Mouse (Mus musculus): ENCODE data around the gene Rbms1. TPM values are rescaled to one million over a fixed set of nuclear protein-coding genes. Genes with fewer than 3 reads are reported as not detected.

Gene Rbms1
- 117 and 121 TPM in 2 replicates for polyA plus RNA-seq (2016; fragmentation: Nextera tagmentation; extraction: Ambion mirVana)

GRCm38 (mm10) chr2:60962671-60963421, at the start of gene Rbms1:
Rbms1 (minus strand) TSS chr2:60963192.
- H3K4me1 ChIP-seq, result peaks cover 24% of the 10 kb centered on the region
- peak within 1 kb of the TSS; percentile 90 for H3K9ac ChIP-seq
- peak; percentile 79 for ATAC-seq (ENCODE audit: insufficient number of reproducible peaks, insufficient read depth, low FRiP score, low TSS enrichment)
- H3K36me3 ChIP-seq, result no peaks in the 10 kb centered on the region
- peak within 1 kb of the TSS; percentile 64 for H3K4me2 ChIP-seq (replicated peaks)
- H3K27me3 ChIP-seq, result no peaks in the 10 kb centered on the region
- peak within 1 kb of the TSS; percentile 98 for H3K27ac ChIP-seq
- peak within 1 kb of the TSS; percentile 81 for H3K4me3 ChIP-seq
- under 1% methylated on average over 46 of the region's 51 CpGs for WGBS
- no peaks in the 10 kb centered on the region for H3K9me3 ChIP-seq

DNA sequence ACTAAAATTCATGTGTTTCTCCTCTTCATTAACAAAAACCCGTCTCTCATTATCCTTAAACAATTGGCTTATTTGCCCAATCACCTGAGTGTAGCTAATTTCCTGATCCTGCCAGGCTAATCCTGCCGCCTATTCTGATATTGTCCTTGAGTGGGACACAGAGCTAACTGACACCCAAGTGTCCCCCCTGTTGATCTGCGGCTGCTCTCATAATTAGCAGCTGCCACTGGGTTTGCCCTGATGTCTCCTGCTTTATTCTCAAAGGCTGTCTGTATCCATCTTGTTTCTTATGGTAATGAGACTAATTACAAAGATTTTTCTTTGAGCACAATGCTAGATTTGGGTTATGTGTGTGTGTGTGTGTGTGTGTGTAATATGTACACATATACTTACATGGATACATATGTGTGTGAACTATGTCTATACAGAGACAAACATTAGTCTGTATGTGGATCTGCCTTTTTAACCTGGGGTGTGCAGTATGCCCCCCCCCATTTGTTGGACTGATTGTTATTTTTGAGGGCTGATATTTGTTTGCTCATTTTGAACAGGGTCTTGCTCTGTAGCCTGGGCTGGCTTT, 49.3 kb upstream of the Rbms1 start:
- no peak for ATAC-seq (ENCODE audit: insufficient number of reproducible peaks, insufficient read depth, low FRiP score, low TSS enrichment)
- Histone ChIP-seq H3K9me3 (no peaks in the 10 kb centered on the region), H3K4me2 (replicated peaks) (no peak overlapping the region), H3K4me3 (no peak overlapping the region), H3K36me3 (no peaks in the 10 kb centered on the region), H3K4me1 (no peaks in the 10 kb centered on the region), H3K27me3 (no peaks in the 10 kb centered on the region), H3K9ac (no peak overlapping the region), H3K27ac (no peak overlapping the region)
- 52% methylated on average over 3 of the region's 3 CpGs for WGBS

DNA sequence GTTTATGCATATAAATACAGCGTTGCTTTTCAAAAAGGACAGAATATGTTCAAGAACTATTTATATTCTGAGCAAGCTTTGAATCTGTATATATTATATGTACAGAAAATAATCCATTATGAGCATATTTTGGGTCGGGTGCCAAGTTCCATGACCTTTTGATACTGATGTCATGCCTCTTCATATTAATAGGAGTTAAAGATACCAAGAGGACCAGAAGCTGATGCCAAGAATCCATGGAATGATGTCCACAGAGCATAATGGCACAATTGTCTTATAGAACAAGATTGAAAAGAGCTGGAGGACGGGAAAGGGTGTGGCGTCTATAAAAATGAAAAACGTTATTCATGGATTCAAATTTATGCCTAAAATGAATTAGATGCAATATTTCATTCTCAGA, 23.3 kb upstream of the Rbms1 start:
- 76% methylated on average over 5 of the region's 5 CpGs for WGBS
- no peak overlapping the region for H3K9ac ChIP-seq
- ATAC-seq (ENCODE audit: insufficient number of reproducible peaks, insufficient read depth, low FRiP score, low TSS enrichment), result no peak
- no peaks in the 10 kb centered on the region for H3K36me3 ChIP-seq
- H3K4me2 ChIP-seq (replicated peaks), result no peak overlapping the region
- H3K4me3 ChIP-seq, result no peak overlapping the region
- no peaks in the 10 kb centered on the region for H3K27me3 ChIP-seq
- H3K9me3 ChIP-seq, result no peaks in the 10 kb centered on the region
- H3K4me1 ChIP-seq, result no peaks in the 10 kb centered on the region
- H3K27ac ChIP-seq, result no peak overlapping the region

- 52% methylated on average over 4 of the region's 4 CpGs for WGBS
- H3K4me3 ChIP-seq, result no peak overlapping the region
- H3K9me3 ChIP-seq, result no peaks in the 10 kb centered on the region
- no peaks in the 10 kb centered on the region for H3K27me3 ChIP-seq
- no peak overlapping the region for H3K9ac ChIP-seq
- no peak overlapping the region for H3K27ac ChIP-seq
- no peak for ATAC-seq (ENCODE audit: insufficient number of reproducible peaks, insufficient read depth, low FRiP score, low TSS enrichment)
- no peak overlapping the region for H3K4me2 ChIP-seq (replicated peaks)
- H3K4me1 ChIP-seq, result peaks cover 3% of the 10 kb centered on the region; the same call in 1 of the 2 replicates
- no peaks in the 10 kb centered on the region for H3K36me3 ChIP-seq
Measured at GRCm38 (mm10) chr2:60978538-60979313, 15.7 kb upstream of the Rbms1 start.

DNA sequence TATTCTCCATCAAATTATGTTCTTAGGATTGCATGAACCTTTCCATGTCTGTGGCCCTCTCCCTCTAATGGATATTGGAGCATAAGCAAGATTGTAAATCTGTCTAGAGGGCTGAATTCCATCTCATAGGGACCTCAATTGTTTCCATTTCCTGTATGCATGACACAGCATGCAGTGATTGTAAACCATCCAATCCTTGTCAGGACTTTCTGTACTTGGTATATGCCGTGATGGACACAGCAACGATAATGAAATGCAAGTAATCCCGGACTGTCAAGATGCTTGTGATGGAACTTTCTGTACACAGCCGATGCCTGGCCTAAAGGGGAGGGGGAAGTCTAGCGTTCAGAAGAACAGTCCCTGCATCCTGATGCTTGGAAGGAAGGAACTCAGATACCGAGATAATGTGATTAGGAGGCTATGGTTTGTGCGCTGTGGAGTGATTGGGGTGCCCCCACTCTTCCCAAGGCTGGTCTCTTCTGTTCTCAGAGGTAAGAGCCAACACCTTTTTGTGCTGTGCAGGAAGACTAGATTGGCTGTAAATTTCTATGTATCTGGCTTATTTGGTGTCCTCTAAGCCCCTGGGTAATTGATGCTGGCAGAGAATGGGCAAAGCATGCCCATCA, 9.3 kb upstream of the Rbms1 start:
- ATAC-seq (ENCODE audit: insufficient number of reproducible peaks, insufficient read depth, low FRiP score, low TSS enrichment), result no peak
- H3K36me3 ChIP-seq, result no peaks in the 10 kb centered on the region

GRCm38 (mm10) chr2:60963616-60964015, 624 bp upstream of the Rbms1 start:
- Histone ChIP-seq H3K27ac (peak overlapping the region; percentile 98), H3K36me3 (no peaks in the 10 kb centered on the region)
- WGBS, result 9% methylated on average over 5 of the region's 5 CpGs

More for the DNA sequence above, 9.3 kb upstream of the Rbms1 start:
- Histone ChIP-seq H3K27me3 (no peaks in the 10 kb centered on the region), H3K9ac (no peak overlapping the region), H3K4me2 (replicated peaks) (no peak overlapping the region), H3K4me1 (no peaks in the 10 kb centered on the region), H3K4me3 (no peak overlapping the region), H3K27ac (no peak overlapping the region), H3K9me3 (no peaks in the 10 kb centered on the region)
- 72% methylated on average over 7 of the region's 7 CpGs for WGBS

GRCm38 (mm10) chr2:60962001-60962670, 856 bp downstream of the Rbms1 start:
- Histone ChIP-seq H3K4me2 (replicated peaks) (peak overlapping the region; percentile 64), H3K9me3 (no peaks in the 10 kb centered on the region), H3K36me3 (no peaks in the 10 kb centered on the region), H3K4me3 (peak overlapping the region; percentile 81), H3K4me1 (peaks cover 24% of the 10 kb centered on the region), H3K27ac (peak overlapping the region; percentile 98), H3K27me3 (no peaks in the 10 kb centered on the region), H3K9ac (peak overlapping the region; percentile 90)
- 0% methylated on average over 31 of the region's 64 CpGs for WGBS
- ATAC-seq (ENCODE audit: insufficient number of reproducible peaks, insufficient read depth, low FRiP score, low TSS enrichment), result peak; percentile 90

More at GRCm38 (mm10) chr2:60963616-60964015, 624 bp upstream of the Rbms1 start:
- Histone ChIP-seq H3K9ac (peak overlapping the region; percentile 90; the same call in 1 of the 2 replicates), H3K4me3 (peak overlapping the region; percentile 81), H3K4me2 (replicated peaks) (peak overlapping the region; percentile 64), H3K9me3 (no peaks in the 10 kb centered on the region), H3K4me1 (peaks cover 24% of the 10 kb centered on the region), H3K27me3 (no peaks in the 10 kb centered on the region)
- ATAC-seq (ENCODE audit: insufficient number of reproducible peaks, insufficient read depth, low FRiP score, low TSS enrichment), result no peak

GRCm38 (mm10) chr2:60961281-60961680, 1.7 kb downstream of the Rbms1 start:
- Histone ChIP-seq H3K36me3 (no peaks in the 10 kb centered on the region), H3K9ac (peak overlapping the region; percentile 90), H3K4me1 (peaks cover 24% of the 10 kb centered on the region), H3K27ac (peak overlapping the region; percentile 98; the same call in 1 of the 2 replicates), H3K4me3 (peak overlapping the region; percentile 81), H3K4me2 (replicated peaks) (peak overlapping the region; percentile 64), H3K27me3 (no peaks in the 10 kb centered on the region), H3K9me3 (no peaks in the 10 kb centered on the region)
- 32% methylated on average over 5 of the region's 5 CpGs for WGBS
- ATAC-seq (ENCODE audit: insufficient number of reproducible peaks, insufficient read depth, low FRiP score, low TSS enrichment), result no peak

GRCm38 (mm10) chr2:60948241-60948640, 14.8 kb downstream of the Rbms1 start:
- H3K4me2 ChIP-seq (replicated peaks), result no peak overlapping the region
- H3K27ac ChIP-seq, result no peak overlapping the region
- H3K36me3 ChIP-seq, result no peaks in the 10 kb centered on the region
- H3K9me3 ChIP-seq, result no peaks in the 10 kb centered on the region
- no peak for ATAC-seq (ENCODE audit: insufficient number of reproducible peaks, insufficient read depth, low FRiP score, low TSS enrichment)
- no peaks in the 10 kb centered on the region; the same call in 1 of the 2 replicates for H3K4me1 ChIP-seq
- no peak overlapping the region for H3K4me3 ChIP-seq
- no peaks in the 10 kb centered on the region for H3K27me3 ChIP-seq
- 61% methylated on average over 3 of the region's 3 CpGs for WGBS
- no peak overlapping the region for H3K9ac ChIP-seq

GRCm38 (mm10) chr2:60947817-60948216, 15.2 kb downstream of the Rbms1 start:
- no peak overlapping the region for H3K27ac ChIP-seq
- H3K9ac ChIP-seq, result no peak overlapping the region
- no peaks in the 10 kb centered on the region; the same call in 1 of the 2 replicates for H3K4me1 ChIP-seq
- H3K27me3 ChIP-seq, result no peaks in the 10 kb centered on the region
- no peaks in the 10 kb centered on the region for H3K9me3 ChIP-seq
- 91% methylated on average over 4 of the region's 4 CpGs for WGBS
- no peak for ATAC-seq (ENCODE audit: insufficient number of reproducible peaks, insufficient read depth, low FRiP score, low TSS enrichment)
- no peaks in the 10 kb centered on the region for H3K36me3 ChIP-seq
- no peak overlapping the region for H3K4me3 ChIP-seq
- H3K4me2 ChIP-seq (replicated peaks), result no peak overlapping the region
